Mouse (Mus musculus) kidney, postnatal 0 days (tissue): ENCODE data around the gene Mfsd4b1. TPM values are rescaled to one million over a fixed set of nuclear protein-coding genes. Genes with fewer than 3 reads are reported as not detected.

Source experiments
- ATAC-seq: fragments of 200-750 bp; cut with Nextera tagmentation; replicated peaks from 2 replicates; pipeline ENCODE4 v1.8.0; 2017; ENCODE audit warnings: low read depth, moderate number of reproducible peaks, moderate TSS enrichment, moderate library complexity; ENCODE audit not compliant: low FRiP score
- DNase-seq: peaks from one replicate; pipeline ENCODE4 v3.0.0-alpha.2; 2016; ENCODE audit warnings: low spot score
- H3K27ac ChIP-seq: fragments of 300-500 bp; sonication (generic); 2 replicates; pipeline ENCODE4 v1.5.1; 2014; ENCODE audit warnings: mild to moderate bottlenecking
- H3K27me3 ChIP-seq: fragments of 300-500 bp; sonication (generic); 2 replicates; pipeline ENCODE4 v1.6.1; 2014; ENCODE audit warnings: low read length, mixed read lengths; ENCODE audit not compliant: insufficient read depth
- H3K36me3 ChIP-seq: fragments of 300-500 bp; sonication (generic); 2 replicates; pipeline ENCODE4 v1.6.1; 2014; ENCODE audit warnings: low read length, mixed read lengths; ENCODE audit not compliant: insufficient read depth
- H3K4me1 ChIP-seq: fragments of 300-500 bp; sonication (generic); replicated peaks from 2 replicates; pipeline ENCODE4 v1.6.1; 2014; ENCODE audit warnings: antibody characterized with exemption, low read length, mixed read lengths; ENCODE audit not compliant: insufficient read depth
- H3K4me2 ChIP-seq: fragments of 300-500 bp; sonication (generic); 2 replicates; pipeline ENCODE4 v1.6.1; 2014; ENCODE audit warnings: mild to moderate bottlenecking, low read length, moderate library complexity, mixed read lengths
- H3K4me3 ChIP-seq: fragments of 300-500 bp; sonication (generic); replicated peaks from 2 replicates; pipeline ENCODE4 v1.5.1; 2014; ENCODE audit warnings: low read depth, low read length
- H3K9ac ChIP-seq: fragments of 300-500 bp; sonication (generic); 2 replicates; pipeline ENCODE4 v1.6.1; 2014; ENCODE audit warnings: low read depth, low read length
- H3K9me3 ChIP-seq: fragments of 300-500 bp; sonication (generic); replicated peaks from 2 replicates; pipeline ENCODE4 v1.6.1; 2016; ENCODE audit warnings: low read length, inconsistent platforms, mixed read lengths
- CTCF ChIP-seq: IDR thresholded peaks from 2 replicates; pipeline ENCODE4 v1.5.1; 2016; ENCODE audit warnings: antibody characterized with exemption, low read depth, mild to moderate bottlenecking, moderate library complexity
- WGBS: fragments of 180-500 bp; shearing (Covaris S2); extraction: QIAGEN DNeasy Blood & Tissue Kit; methylation state at CpG from one replicate; pipeline ENCODE4 v1.1.7; 2014; 5-methylcytosine and 5-hydroxymethylcytosine counted together
- polyA plus RNA-seq: library from polyadenylated mRNA; unstranded; fragments of >200 nt; fragmentation: Nextera tagmentation; extraction: Ambion mirVana; gene quantifications from 2 replicates; pipeline ENCODE4 v1.2.1, GENCODE M21; 2015

The Mfsd4b1 gene
- polyA plus RNA-seq, 1 experiment from 2014 or later, result 34.8 TPM

- 85% methylated on average over 12 of the region's 12 CpGs for WGBS
- Histone ChIP-seq H3K9ac (no peak within 1 kb of the TSS), H3K4me1 (no peaks in the 10 kb centered on the region), H3K27ac (peak within 1 kb of the TSS; percentile 39; the same call in 1 of the 2 replicates), H3K9me3 (no peaks in the 10 kb centered on the region), H3K27me3 (no peaks in the 10 kb centered on the region), H3K4me3 (no peak within 1 kb of the TSS), H3K4me2 (no peak within 1 kb of the TSS), H3K36me3 (no peaks in the 10 kb centered on the region)
- DNase-seq (no peak), ATAC-seq (peak; percentile 51; the same call in 1 of the 2 replicates)
- no peak for TF ChIP-seq CTCF
Measured at GRCm38 (mm10) chr10:39986466-39986865, 38.6 kb downstream of the Mfsd4b1 start, which contains the start of gene Mfsd4b5. Gene Mfsd4b5, minus strand, starts transcription at chr10:39986646.

- H3K9me3 ChIP-seq, result peaks cover 7% of the 10 kb centered on the region
- peak overlapping the region; percentile 78; the same call in 1 of the 2 replicates for H3K27ac ChIP-seq
- no peak for TF ChIP-seq CTCF
- no peak overlapping the region for H3K4me2 ChIP-seq
- no peaks in the 10 kb centered on the region for H3K27me3 ChIP-seq
- H3K4me1 ChIP-seq, result no peaks in the 10 kb centered on the region
- no peaks in the 10 kb centered on the region for H3K36me3 ChIP-seq
- 21% methylated on average over 5 of the region's 5 CpGs for WGBS
- DNase-seq, result peak; percentile 77
- ATAC-seq, result peak; percentile 93
- H3K4me3 ChIP-seq, result no peak overlapping the region
- no peak overlapping the region for H3K9ac ChIP-seq
Measured at GRCm38 (mm10) chr10:39982604-39983003, 42.5 kb downstream of the Mfsd4b1 start.

- Histone ChIP-seq H3K4me3 (no peak overlapping the region), H3K36me3 (no peaks in the 10 kb centered on the region), H3K4me1 (no peaks in the 10 kb centered on the region), H3K27me3 (no peaks in the 10 kb centered on the region), H3K9me3 (peaks cover 9% of the 10 kb centered on the region), H3K27ac (no peak overlapping the region), H3K9ac (no peak overlapping the region), H3K4me2 (no peak overlapping the region)
- DNase-seq, result no peak
- ATAC-seq, result no peak
- TF ChIP-seq CTCF, result no peak
- WGBS, result 95% methylated on average over 1 of the region's 1 CpGs
Measured at GRCm38 (mm10) chr10:39978231-39978630, 46.8 kb downstream of the Mfsd4b1 start.

- no peak for ATAC-seq
- H3K27me3 ChIP-seq, result no peaks in the 10 kb centered on the region
Measured at GRCm38 (mm10) chr10:39977346-39977745, 47.7 kb downstream of the Mfsd4b1 start.

GRCm38 (mm10) chr10:39975771-39976170, 49.3 kb downstream of the Mfsd4b1 start:
- no peak overlapping the region for H3K27ac ChIP-seq
- H3K9ac ChIP-seq, result no peak overlapping the region
- H3K4me3 ChIP-seq, result no peak overlapping the region
- H3K4me2 ChIP-seq, result no peak overlapping the region
- H3K27me3 ChIP-seq, result no peaks in the 10 kb centered on the region
- no peaks in the 10 kb centered on the region for H3K4me1 ChIP-seq
- DNase-seq (no peak), ATAC-seq (no peak)
- no peaks in the 10 kb centered on the region for H3K36me3 ChIP-seq
- WGBS, result 59% methylated on average over 2 of the region's 2 CpGs
- peaks cover 9% of the 10 kb centered on the region for H3K9me3 ChIP-seq
- no peak for TF ChIP-seq CTCF

More at GRCm38 (mm10) chr10:39977346-39977745, 47.7 kb downstream of the Mfsd4b1 start:
- no peak for DNase-seq
- H3K9me3 ChIP-seq, result peaks cover 9% of the 10 kb centered on the region
- no peak overlapping the region for H3K9ac ChIP-seq
- no peak overlapping the region for H3K4me3 ChIP-seq
- no peak for TF ChIP-seq CTCF
- no peaks in the 10 kb centered on the region for H3K36me3 ChIP-seq
- no peak overlapping the region for H3K4me2 ChIP-seq
- H3K4me1 ChIP-seq, result no peaks in the 10 kb centered on the region
- H3K27ac ChIP-seq, result no peak overlapping the region
- WGBS, result 93% methylated on average over 4 of the region's 4 CpGs

- 40% methylated on average over 11 of the region's 11 CpGs for WGBS
- no peak overlapping the region for H3K27ac ChIP-seq
- no peak overlapping the region for H3K4me2 ChIP-seq
- H3K9me3 ChIP-seq, result peaks cover 9% of the 10 kb centered on the region
- H3K4me3 ChIP-seq, result no peak overlapping the region
- no peaks in the 10 kb centered on the region for H3K27me3 ChIP-seq
- no peak overlapping the region for H3K9ac ChIP-seq
- H3K36me3 ChIP-seq, result no peaks in the 10 kb centered on the region
- TF ChIP-seq CTCF, result no peak
- no peak for ATAC-seq
- no peaks in the 10 kb centered on the region for H3K4me1 ChIP-seq
- peak; percentile 46 for DNase-seq
Measured at GRCm38 (mm10) chr10:39974982-39975381, 50.1 kb downstream of the Mfsd4b1 start.

- peak; percentile 83 for DNase-seq
Measured at GRCm38 (mm10) chr10:39967512-39967911, 57.6 kb downstream of the Mfsd4b1 start.

More at GRCm38 (mm10) chr10:39967512-39967911, 57.6 kb downstream of the Mfsd4b1 start:
- no peak for TF ChIP-seq CTCF
- H3K9ac ChIP-seq, result no peak overlapping the region
- no peak overlapping the region for H3K4me3 ChIP-seq
- no peaks in the 10 kb centered on the region for H3K9me3 ChIP-seq
- ATAC-seq, result no peak
- H3K4me2 ChIP-seq, result no peak overlapping the region
- H3K4me1 ChIP-seq, result no peaks in the 10 kb centered on the region
- WGBS, result 78% methylated on average over 3 of the region's 3 CpGs
- no peaks in the 10 kb centered on the region for H3K36me3 ChIP-seq
- no peaks in the 10 kb centered on the region for H3K27me3 ChIP-seq
- no peak overlapping the region for H3K27ac ChIP-seq
